Mouse (Mus musculus) right cerebral cortex, adult 2 months (tissue): ENCODE measurements around the gene Ankub1.
A peak's percentile ranks its signal among the peaks of the same experiment; 100 is the strongest.

Source experiments
- DNase-seq, 2 experiments: peaks; one replicate each; pipeline ENCODE4 v3.0.0; 2021 to 2022; ENCODE audit warnings: low spot score in 2 of 2

Gene Ankub1

DNA sequence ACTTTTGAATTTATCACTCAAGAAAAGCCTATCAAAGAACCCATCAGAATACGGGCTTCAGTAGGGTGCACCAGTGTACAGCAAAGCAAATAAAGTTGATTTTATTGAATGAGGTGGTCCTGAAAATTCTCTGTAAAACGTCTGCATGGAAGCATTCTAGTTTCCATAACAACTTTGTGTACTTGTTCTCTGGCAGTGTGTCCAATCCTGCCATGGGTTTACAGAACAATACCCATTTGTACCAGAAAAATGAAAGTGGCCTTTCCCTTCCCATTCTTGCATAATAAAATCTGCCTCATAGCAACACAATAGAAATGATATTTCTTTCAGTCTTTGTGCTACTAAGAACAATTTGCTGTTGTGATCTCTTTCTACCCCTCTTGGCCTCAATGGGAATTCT, at the start of gene Ankub1:
Ankub1 (minus strand) TSS at position 81 of the 400 bp plus-strand sequence.
- no peak for DNase-seq

GRCm38 (mm10) chr3:57739830-57740229, 47.2 kb upstream of the Ankub1 start:
- DNase-seq, result no peak

GRCm38 (mm10) chr3:57736419-57737095, 44.0 kb upstream of the Ankub1 start:
- DNase-seq, result no peak

DNA sequence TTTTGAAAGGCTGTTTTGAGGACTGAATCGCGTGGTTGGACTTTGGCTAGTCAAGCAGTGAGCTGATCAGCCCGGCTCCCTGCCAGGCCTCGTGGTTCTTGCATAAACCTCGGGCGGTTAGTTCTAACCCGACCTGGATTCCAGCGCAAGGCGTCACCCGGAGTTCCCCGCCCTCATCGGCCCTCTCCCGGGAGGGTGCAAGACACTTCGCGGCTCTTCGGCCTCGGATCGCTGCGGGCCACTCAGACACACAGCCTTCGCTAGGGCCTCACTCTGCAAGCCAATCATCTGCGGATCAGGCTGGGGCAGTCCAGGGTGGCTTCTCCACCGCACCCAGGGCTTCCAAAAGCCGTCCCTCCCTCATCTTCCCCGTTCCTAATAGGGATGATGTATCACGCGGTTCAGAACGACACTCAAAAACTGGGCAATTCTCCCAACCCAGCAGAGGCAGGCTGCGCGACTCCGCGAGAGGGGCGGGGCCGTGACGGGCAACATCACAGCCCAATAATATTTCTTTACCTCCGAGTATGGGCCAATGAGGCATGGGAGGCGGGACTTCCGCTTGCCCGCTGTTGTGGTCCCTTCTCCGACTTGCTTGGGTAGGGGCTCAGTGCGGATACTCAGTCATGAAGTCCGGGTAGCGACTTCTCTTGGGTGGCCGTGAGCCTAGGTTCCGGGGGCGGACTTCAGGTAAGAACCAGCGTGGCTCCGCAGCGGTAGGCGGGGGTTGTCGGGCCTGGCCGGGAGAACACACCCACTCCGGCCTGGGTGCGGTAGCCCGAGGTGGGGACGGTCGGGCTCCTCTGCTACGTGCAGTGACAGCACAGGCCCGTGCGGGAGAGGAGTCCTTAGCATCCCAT, 43.1 kb upstream of the Ankub1 start, which contains the start of gene Rnf13:
Rnf13 (plus strand) TSS at position 552 of the 860 bp plus-strand sequence.
- DNase-seq, result peak; percentile 98 to 99

DNA sequence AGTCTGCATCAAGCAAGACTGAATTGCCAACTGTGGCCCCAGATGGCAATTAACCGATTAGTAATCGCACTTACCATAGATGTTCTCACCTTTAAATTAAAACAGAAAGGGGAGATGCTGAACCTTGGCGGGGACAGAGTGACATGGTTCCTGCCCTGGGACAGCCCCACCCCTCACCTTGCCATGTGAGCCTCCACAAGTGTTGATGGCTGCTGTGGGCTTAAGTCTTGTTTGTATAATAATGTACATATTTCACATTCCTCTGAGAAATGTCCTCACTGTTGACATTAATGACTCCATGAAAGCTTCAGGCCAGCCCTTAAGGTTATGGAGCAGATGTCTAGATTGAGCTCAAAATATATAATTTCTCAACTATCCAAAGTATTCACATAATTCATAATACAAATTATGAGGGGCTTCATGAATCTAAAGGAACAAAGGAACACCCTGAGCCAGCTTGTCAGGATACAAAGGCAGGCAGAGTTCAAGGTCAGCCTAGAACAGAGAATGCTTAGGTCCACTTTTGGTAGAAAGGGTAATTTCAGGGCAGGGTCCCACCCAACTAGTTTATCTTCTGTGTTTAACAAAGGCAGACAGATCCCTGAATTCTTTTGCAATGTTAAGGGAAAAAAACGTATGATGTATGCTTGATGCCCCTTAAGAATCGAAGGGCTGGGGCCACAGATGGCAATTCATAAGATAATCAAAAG, 39.8 kb upstream of the Ankub1 start:
- DNase-seq, result no peak

DNA sequence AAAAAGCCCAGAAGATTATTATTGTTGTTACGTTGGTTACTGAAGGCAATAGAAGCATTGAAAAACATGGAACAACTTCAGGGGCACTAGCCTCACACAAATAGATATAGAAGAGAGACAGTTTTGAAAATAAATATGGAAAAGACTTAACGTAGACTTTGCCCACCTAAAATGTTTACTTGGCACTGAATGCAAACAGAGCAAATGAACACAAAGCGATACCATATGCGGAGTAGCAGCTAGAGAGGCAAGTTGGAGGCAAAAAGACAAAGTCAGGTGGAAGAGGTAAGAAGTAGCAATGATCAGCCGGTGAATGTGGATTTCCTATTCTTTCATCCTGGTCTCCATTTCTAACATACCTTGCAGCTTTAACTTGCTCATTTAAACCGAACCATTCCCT, 21.6 kb upstream of the Ankub1 start:
- no peak for DNase-seq

DNA sequence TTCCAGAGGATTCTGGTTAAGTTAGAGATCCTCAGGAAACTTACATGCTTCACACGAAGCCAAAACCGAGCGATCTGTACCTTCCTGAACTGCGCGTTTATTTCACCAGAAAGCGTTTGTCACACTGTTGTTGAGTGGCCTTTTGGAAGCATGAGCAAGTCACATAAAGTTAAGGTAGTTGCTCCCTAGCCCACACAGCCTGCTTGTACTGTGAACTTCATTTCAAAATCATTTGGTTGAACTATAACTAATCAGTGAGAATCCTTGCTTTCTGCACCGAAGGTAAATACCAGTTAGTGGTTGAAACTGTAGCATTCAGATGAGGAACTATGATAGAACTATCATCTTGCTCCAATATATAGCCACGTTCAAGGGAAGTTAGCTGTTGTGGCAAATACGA, 4.2 kb upstream of the Ankub1 start:
- DNase-seq, result no peak

DNA sequence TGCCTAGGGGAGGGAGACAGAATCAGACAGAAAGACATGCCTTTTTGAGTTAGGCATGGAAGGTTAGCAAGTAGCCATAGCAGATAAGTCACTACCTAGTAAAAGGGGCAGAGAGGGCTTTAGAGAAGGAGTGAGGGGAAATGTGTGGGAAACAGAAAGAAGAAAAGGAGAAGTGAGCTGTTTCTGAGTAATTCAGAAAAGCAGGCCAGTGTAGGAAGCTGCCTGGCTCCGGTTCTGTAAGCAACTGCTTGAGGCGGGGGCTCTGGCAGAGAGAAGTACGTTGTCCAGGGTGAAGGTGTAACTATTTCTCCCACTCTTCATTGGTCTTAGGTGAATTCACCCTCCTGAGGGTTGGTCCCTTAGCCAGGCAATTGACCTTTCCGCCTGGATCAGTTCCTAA, 3.6 kb upstream of the Ankub1 start:
- DNase-seq, result no peak

DNA sequence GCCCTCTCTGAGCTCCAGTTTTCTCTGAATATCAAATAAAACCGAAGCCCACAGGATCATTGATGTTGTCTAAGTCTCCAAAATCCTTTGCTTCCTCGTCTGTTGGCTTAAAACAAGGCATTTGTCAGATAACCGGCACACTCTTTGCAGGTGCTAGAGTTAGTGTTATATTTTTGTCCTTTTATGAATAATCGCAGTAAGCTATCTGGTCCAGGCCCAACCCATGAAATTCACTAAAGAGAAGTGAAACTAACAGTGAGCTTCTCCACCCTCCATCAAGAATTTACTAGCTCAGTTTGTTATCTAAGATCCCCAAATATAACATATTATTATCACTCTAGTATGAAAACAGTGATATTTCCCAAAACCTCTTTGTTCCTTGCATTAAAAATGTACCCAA, 827 bp downstream of the Ankub1 start:
- DNase-seq, result no peak

DNA sequence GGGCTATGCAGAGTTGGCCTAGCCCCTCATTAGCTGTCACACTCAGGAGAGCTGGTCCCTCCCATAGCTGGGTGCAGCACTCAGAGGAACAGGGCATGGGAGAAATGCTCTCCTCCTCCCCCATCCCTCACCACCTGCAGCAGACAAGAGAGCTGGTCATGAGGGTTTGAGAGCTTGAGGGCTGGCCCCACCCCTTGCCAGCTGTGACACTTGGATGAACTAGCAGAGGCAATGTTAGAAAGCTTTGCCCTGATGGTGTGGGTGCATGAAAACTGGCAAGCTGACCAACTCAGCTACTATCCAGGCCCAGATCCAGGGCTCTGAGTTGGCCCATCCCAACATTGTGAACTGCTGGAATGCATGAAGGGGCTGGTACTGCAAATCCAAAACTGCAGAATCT, 14.8 kb downstream of the Ankub1 start:
- DNase-seq, result no peak

GRCm38 (mm10) chr3:57674075-57674474, 18.5 kb downstream of the Ankub1 start:
- no peak for DNase-seq

GRCm38 (mm10) chr3:57673586-57673985, 19.0 kb downstream of the Ankub1 start:
- DNase-seq, result no peak

DNA sequence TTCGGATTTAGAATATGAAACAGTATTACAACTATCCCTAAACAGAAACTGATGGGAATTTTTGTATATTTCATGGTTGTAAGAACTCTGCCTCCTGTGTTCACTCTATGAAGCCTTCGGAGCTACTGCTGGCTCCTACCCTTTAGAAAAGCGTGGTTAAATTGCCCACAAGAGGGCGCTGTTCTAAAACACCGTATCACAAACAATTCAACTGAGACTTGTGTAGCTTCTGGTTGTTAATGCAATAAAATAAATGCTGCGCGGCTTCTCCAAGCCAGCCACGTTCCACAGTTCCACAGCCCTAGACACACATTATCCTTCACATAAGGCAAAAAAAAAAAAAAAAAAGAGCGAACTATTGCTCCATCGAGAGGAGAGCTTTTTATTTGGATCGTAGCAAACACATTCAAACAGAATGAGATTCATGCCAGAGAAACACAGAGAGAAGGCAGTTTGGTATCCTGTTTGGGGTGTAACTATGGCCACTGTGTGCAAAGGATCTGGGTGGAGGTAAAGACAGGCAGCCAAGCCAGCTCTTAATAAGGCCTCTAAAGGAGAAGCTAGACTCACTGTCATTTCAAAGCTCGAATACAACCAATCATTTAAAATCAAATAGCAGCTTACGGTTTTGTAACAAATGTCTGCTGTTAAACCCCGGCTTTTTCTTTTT, 25.4 kb downstream of the Ankub1 start:
- peak; percentile 86 for DNase-seq

- no peak for DNase-seq
These were observed 26.7 kb downstream of the Ankub1 start for GRCm38 (mm10) chr3:57665880-57666279.

- no peak for DNase-seq
These were observed 27.9 kb downstream of the Ankub1 start for GRCm38 (mm10) chr3:57664682-57665081.

GRCm38 (mm10) chr3:57663731-57664130, 28.9 kb downstream of the Ankub1 start:
- DNase-seq, result peak; percentile 23 to 62

DNA sequence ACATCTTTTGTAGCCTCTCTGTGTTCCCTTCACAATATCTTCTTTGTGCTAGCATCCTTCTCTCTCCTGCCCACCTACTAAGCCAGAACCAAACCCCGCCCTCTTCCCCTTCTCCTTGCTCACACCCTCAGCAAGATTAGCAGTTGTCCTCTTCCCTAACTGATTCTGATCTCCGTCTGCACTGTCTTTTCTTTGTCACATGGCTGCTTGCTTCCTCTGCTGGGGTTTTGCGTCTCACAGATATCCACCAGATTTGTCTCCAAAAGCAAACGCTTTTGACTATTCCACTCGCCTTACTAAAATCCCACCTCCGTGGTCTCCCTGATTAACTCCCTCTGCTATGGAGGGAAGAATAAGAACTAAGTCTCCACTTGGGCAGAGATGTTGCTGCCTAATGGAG, 34.0 kb downstream of the Ankub1 start:
- DNase-seq, result no peak

GRCm38 (mm10) chr3:57653646-57654045, 39.0 kb downstream of the Ankub1 start:
- no peak for DNase-seq

DNA sequence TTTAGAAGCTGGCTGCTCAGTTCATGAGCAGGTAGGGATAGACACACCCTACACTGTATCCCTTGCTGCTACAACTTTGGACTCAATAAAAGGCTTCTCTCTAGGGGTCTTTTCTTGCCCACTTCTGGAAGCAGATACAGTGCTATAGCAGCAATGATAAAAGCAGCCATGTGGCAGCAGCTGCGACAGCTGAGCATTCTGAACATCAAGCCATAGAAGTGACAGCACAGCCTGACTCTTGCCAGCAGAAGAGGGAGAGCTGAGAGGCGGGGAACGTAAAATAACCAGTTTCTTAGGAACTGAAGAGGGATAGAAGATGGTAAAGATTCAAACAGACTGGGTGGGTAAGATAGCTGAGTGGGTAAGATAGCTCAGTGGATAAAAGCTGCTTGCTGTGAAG, 40.1 kb downstream of the Ankub1 start:
- DNase-seq, result no peak

GRCm38 (mm10) chr3:57651865-57652259, 40.7 kb downstream of the Ankub1 start:
- DNase-seq, result no peak

- DNase-seq, result peak; percentile 92 to 95
These were observed 41.3 kb downstream of the Ankub1 start, which contains the start of gene Commd2 for GRCm38 (mm10) chr3:57651231-57651864. Gene Commd2, minus strand, starts transcription at chr3:57651715.
